Mouse (Mus musculus): ENCODE results near the gene Enpp1. TPM values are rescaled to one million over a fixed set of nuclear protein-coding genes. Genes with fewer than 3 reads are reported as not detected.

Gene Enpp1
- polyA plus RNA-seq (2014; fragmentation: Illumina TruSeq; extraction: RNeasy Lipid Tissue Mini Kit (QIAGEN cat#74804); ENCODE audit: insufficient read depth, low read depth, low replicate concordance): 2.0 TPM

GRCm38 (mm10) chr10:24711480-24712366, at the start of gene Enpp1:
Enpp1 (minus strand) TSS chr10:24712159.

GRCm38 (mm10) chr10:24595250-24596002, 116.5 kb downstream of the Enpp1 start, which contains the start of gene Ccn2:
Ccn2 (plus strand) TSS chr10:24595442.

Other genes with a start within 250 kb of the Enpp1 start
- 111 TPM for gene Ccn2, start 116.7 kb downstream of the Enpp1 start, polyA plus RNA-seq (2014; fragmentation: Illumina TruSeq; extraction: RNeasy Lipid Tissue Mini Kit (QIAGEN cat#74804); ENCODE audit: insufficient read depth, low read depth, low replicate concordance)
- gene Enpp3, start 130.7 kb upstream of the Enpp1 start, polyA plus RNA-seq (2014; fragmentation: Illumina TruSeq; extraction: RNeasy Lipid Tissue Mini Kit (QIAGEN cat#74804); ENCODE audit: insufficient read depth, low read depth, low replicate concordance): 1.3 TPM
- gene Med23, start 157.8 kb upstream of the Enpp1 start, polyA plus RNA-seq (2014; fragmentation: Illumina TruSeq; extraction: RNeasy Lipid Tissue Mini Kit (QIAGEN cat#74804); ENCODE audit: insufficient read depth, low read depth, low replicate concordance): 4.5 TPM
- gene Arg1, start 215.3 kb upstream of the Enpp1 start, polyA plus RNA-seq (2014; fragmentation: Illumina TruSeq; extraction: RNeasy Lipid Tissue Mini Kit (QIAGEN cat#74804); ENCODE audit: insufficient read depth, low read depth, low replicate concordance): 2.2 TPM